Mouse (Mus musculus): ENCODE measurements at regions not wholly inside any gene's neighbourhood (a gene's known extent, or its start where the extent isn't known, plus 50 kb on each side); places are given as distances from the start of the nearest gene placed in this dataset.
A peak's percentile ranks its signal among the peaks of the same experiment; 100 is the strongest.

GRCm38 (mm10) chr1:128824916-128825683 is 233.0 kb upstream of the Cxcr4 start:
- DNase-seq (ENCODE audit: low spot score), result no peak

- DNase-seq (ENCODE audit: low spot score), result peak; percentile 48
These were observed 232.1 kb upstream of the Cxcr4 start for GRCm38 (mm10) chr1:128824235-128824634.

- DNase-seq (ENCODE audit: low spot score), result no peak
These were observed 229.9 kb upstream of the Cxcr4 start for GRCm38 (mm10) chr1:128821991-128822390.

GRCm38 (mm10) chr1:128820527-128820926 is 228.4 kb upstream of the Cxcr4 start:
- no peak for DNase-seq (ENCODE audit: low spot score)

- no peak for DNase-seq (ENCODE audit: low spot score)
These were observed 227.5 kb upstream of the Cxcr4 start for GRCm38 (mm10) chr1:128819611-128820010.

- DNase-seq (ENCODE audit: low spot score), result no peak
These were observed 221.3 kb upstream of the Cxcr4 start for GRCm38 (mm10) chr1:128813379-128813778.

- DNase-seq (ENCODE audit: low spot score), result no peak
These were observed 218.8 kb upstream of the Cxcr4 start for GRCm38 (mm10) chr1:128810860-128811259.

- no peak for DNase-seq (ENCODE audit: low spot score)
These were observed 218.0 kb upstream of the Cxcr4 start for GRCm38 (mm10) chr1:128810094-128810493.

GRCm38 (mm10) chr1:128809601-128810000 is 217.5 kb upstream of the Cxcr4 start:
- DNase-seq (ENCODE audit: low spot score), result no peak

GRCm38 (mm10) chr1:128808599-128808998 is 216.5 kb upstream of the Cxcr4 start:
- DNase-seq (ENCODE audit: low spot score), result no peak

GRCm38 (mm10) chr1:128805687-128806653 is 213.9 kb upstream of the Cxcr4 start:
- no peak for DNase-seq (ENCODE audit: low spot score)

- no peak for DNase-seq (ENCODE audit: low spot score)
These were observed 211.5 kb upstream of the Cxcr4 start for GRCm38 (mm10) chr1:128803433-128804060.

GRCm38 (mm10) chr1:128803058-128803432 is 211.0 kb upstream of the Cxcr4 start:
- no peak for DNase-seq (ENCODE audit: low spot score)

- no peak for DNase-seq (ENCODE audit: low spot score)
These were observed 206.6 kb upstream of the Cxcr4 start for GRCm38 (mm10) chr1:128798721-128799120.

- no peak for DNase-seq (ENCODE audit: low spot score)
These were observed 203.6 kb upstream of the Cxcr4 start for GRCm38 (mm10) chr1:128795654-128796053.

- DNase-seq (ENCODE audit: low spot score), result no peak
These were observed 198.8 kb upstream of the Cxcr4 start for GRCm38 (mm10) chr1:128790881-128791280.

GRCm38 (mm10) chr1:128789567-128790335 is 197.7 kb upstream of the Cxcr4 start:
- no peak for DNase-seq (ENCODE audit: low spot score)

GRCm38 (mm10) chr1:128788227-128788626 is 196.1 kb upstream of the Cxcr4 start:
- DNase-seq (ENCODE audit: low spot score), result no peak

GRCm38 (mm10) chr1:128786941-128787569 is 195.0 kb upstream of the Cxcr4 start:
- peak; percentile 61 for DNase-seq (ENCODE audit: low spot score)

- DNase-seq (ENCODE audit: low spot score), result no peak
These were observed 190.2 kb upstream of the Cxcr4 start for GRCm38 (mm10) chr1:128782286-128782685.

GRCm38 (mm10) chr1:128781871-128782270 is 189.8 kb upstream of the Cxcr4 start:
- DNase-seq (ENCODE audit: low spot score), result no peak
